Mouse (Mus musculus) left cerebral cortex, adult 6 months (tissue): ENCODE results near the gene Clcc1. TPM values are rescaled to one million over a fixed set of nuclear protein-coding genes. Genes with fewer than 3 reads are reported as not detected.

Experiments used
- long read RNA-seq, 2 experiments: library from polyadenylated mRNA; unstranded; transcript quantifications; one replicate each; pipeline ENCODE4 v2.0.0; 2019 to 2020
- polyA plus RNA-seq: library from polyadenylated mRNA; unstranded; fragments of <200 nt; fragmentation: Nextera tagmentation; gene quantifications from 2 replicates; pipeline ENCODE4 v1.2.3, GENCODE M21; 2021

Clcc1 gene
- 56.8 and 82.0 TPM in 2 replicates for polyA plus RNA-seq
- long read RNA-seq, experiment 1, transcript Clcc1-202 (12 exons, 2,043 nt): major isoform, 55 of 159 reads
- long read RNA-seq, experiment 1, partial matches to known transcripts: 10 of 159 reads
- long read RNA-seq, experiment 1, other reads (novel, unspliced or antisense): 93 of 159 reads
- long read RNA-seq, experiment 2, transcript Clcc1-202 (12 exons, 2,043 nt): major isoform, 15 of 64 reads
- long read RNA-seq, experiment 2, partial matches to known transcripts: 30 of 64 reads
- long read RNA-seq, experiment 2, other reads (novel, unspliced or antisense): 19 of 64 reads

GRCm38 (mm10) chr3:108653710-108654379 is at the start of gene Clcc1:
TSS of gene Clcc1 (plus strand) at chr3:108653913.

GRCm38 (mm10) chr3:108722036-108722872 is 68.5 kb downstream of the Clcc1 start, which contains the start of gene Gpsm2:
TSS of gene Gpsm2 (minus strand) at chr3:108722309.

Other genes with a start within 250 kb of the Clcc1 start
- gene Celsr2, start 238.4 kb upstream of the Clcc1 start, polyA plus RNA-seq: 25.5 and 26.9 TPM in 2 replicates
- 171 and 174 TPM in 2 replicates for gene Sars, start 208.7 kb upstream of the Clcc1 start, polyA plus RNA-seq
- gene 1700013F07Rik, start 119.8 kb upstream of the Clcc1 start, polyA plus RNA-seq: 1.4 and 2.2 TPM in 2 replicates
- gene 5330417C22Rik, start 117.4 kb upstream of the Clcc1 start, polyA plus RNA-seq: 20.3 and 36.9 TPM in 2 replicates
- gene Tmem167b, start 91.4 kb upstream of the Clcc1 start, polyA plus RNA-seq: 28.1 and 35.1 TPM in 2 replicates
- 24.2 and 28.5 TPM in 2 replicates for gene Taf13, start 82.2 kb upstream of the Clcc1 start, polyA plus RNA-seq
- 37.9 and 48.9 TPM in 2 replicates for gene Wdr47, start 62.6 kb upstream of the Clcc1 start, polyA plus RNA-seq
- 6.6 and 8.0 TPM in 2 replicates for gene Gpsm2, start 68.4 kb downstream of the Clcc1 start, polyA plus RNA-seq
- not detected in 2 replicates for gene Aknad1, start 85.7 kb downstream of the Clcc1 start, polyA plus RNA-seq
- gene Stxbp3, start 186.6 kb downstream of the Clcc1 start, polyA plus RNA-seq: 15.1 and 21.3 TPM in 2 replicates
- 0.06 and 0.10 TPM in 2 replicates for gene Fndc7, start 236.1 kb downstream of the Clcc1 start, polyA plus RNA-seq